Mouse (Mus musculus): ENCODE data around the gene Tacr1.

DNA sequence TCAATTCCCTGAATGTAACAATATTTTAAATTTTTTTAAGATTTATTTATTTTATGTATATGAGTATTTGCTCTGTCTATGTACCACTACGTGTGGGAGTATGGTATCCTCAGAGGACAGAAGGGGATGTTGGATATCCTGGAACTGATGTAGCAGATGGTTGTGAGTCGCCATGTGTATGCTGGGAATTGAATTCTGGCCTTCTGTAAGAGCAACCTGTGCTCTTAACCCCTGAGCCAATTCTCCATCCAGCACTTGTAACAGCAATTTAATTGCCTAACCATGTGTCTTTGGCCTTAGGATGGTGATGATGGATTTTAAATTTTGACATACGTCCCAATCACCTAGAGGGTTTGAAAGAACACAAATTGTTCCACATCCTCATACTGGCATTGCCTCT is 26.0 kb upstream of the Tacr1 start:
- TF ChIP-seq CTCF (IDR thresholded peaks at IDR 0.05; ENCODE audit: low read depth, low read length) (no peak), GATA1 (IDR thresholded peaks at IDR 0.05; ENCODE audit: borderline replicate concordance, low read length) (no peak), TAL1 (conservative IDR thresholded peaks at IDR 0.05; ENCODE audit: low read depth, low read length) (no peak), POLR2AphosphoS5 (IDR thresholded peaks at IDR 0.05; ENCODE audit: insufficient replicate concordance, low read depth, low read length) (no peak)
